Mouse (Mus musculus) testis, adult 2 months (tissue): ENCODE measurements at regions not wholly inside any gene's neighbourhood (a gene's known extent, or its start where the extent isn't known, plus 50 kb on each side); places are given as distances from the start of the nearest gene placed in this dataset.

ENCODE experiments used
- H3K27ac ChIP-seq: fragments of 200-500 bp; 2 replicates; pipeline ENCODE4 v1.5.1; 2012; ENCODE audit warnings: low read depth, low read length; ENCODE audit not compliant: control insufficient read depth, insufficient read depth
- H3K27me3 ChIP-seq: fragments of 200-500 bp; 2 replicates; pipeline ENCODE4 v1.6.1; 2012; ENCODE audit warnings: mild to moderate bottlenecking, low read length, moderate library complexity; ENCODE audit not compliant: control insufficient read depth, insufficient read depth
- H3K36me3 ChIP-seq: fragments of 200-500 bp; 2 replicates; pipeline ENCODE4 v1.6.1; 2012; ENCODE audit warnings: mild to moderate bottlenecking, low read length; ENCODE audit not compliant: control insufficient read depth, insufficient read depth
- H3K4me1 ChIP-seq: fragments of 200-500 bp; 2 replicates; pipeline ENCODE4 v1.6.1; 2012; ENCODE audit warnings: low read length; ENCODE audit not compliant: control insufficient read depth, insufficient read depth
- H3K4me3 ChIP-seq: fragments of 200-500 bp; 2 replicates; pipeline ENCODE4 v1.5.1; 2012; ENCODE audit warnings: low read depth, mild to moderate bottlenecking, low read length, moderate library complexity, mixed read lengths; ENCODE audit not compliant: control insufficient read depth
- CTCF ChIP-seq: fragments of 200-500 bp; IDR thresholded peaks from 2 replicates; pipeline ENCODE4 v1.5.1; 2012; ENCODE audit warnings: low read depth, mild to moderate bottlenecking, inconsistent platforms, low read length, moderate library complexity; ENCODE audit not compliant: control insufficient read depth, insufficient read depth, insufficient replicate concordance
- POLR2A ChIP-seq: fragments of 200-500 bp; IDR thresholded peaks from 2 replicates; pipeline ENCODE4 v1.6.1; 2012; ENCODE audit warnings: low read depth, mild to moderate bottlenecking, inconsistent platforms, low read length, moderate library complexity; ENCODE audit not compliant: control insufficient read depth

DNA sequence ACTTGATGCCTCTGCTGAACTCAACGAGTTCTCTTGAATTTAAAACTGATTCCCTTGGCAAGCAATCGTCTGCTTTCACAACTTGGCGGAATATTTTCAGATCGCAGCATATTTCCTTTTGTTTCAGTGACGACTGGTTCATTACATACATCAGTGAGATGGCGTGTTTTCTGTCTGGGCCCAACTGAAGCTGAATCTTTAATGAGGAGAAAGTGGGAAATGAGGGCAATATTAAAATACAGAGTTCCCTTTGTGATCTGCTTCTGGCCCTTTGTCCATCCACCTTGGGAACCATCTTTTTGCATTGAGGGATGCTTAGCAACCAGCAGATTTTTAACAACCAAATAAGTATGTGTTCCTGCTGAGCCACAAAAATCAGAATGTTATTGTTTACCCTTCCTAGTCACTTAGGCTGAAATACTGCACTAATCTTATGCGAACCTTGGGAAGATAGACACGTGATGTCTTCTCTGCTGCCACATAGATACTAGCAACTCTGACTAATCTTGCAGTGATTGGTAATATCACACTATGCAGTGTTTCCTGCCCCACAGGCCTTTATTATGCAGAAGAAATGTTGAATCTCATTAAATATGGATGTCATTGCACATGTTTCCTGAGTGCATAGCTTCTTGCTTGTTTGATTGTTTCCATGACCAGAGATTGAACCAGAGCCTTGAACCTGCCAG is 267.8 kb upstream of the Atp2b1 start:
- Histone ChIP-seq H3K36me3 (no peaks in the 10 kb centered on the region), H3K27ac (no peak overlapping the region), H3K27me3 (no peaks in the 10 kb centered on the region), H3K4me1 (no peaks in the 10 kb centered on the region), H3K4me3 (no peak overlapping the region)
- TF ChIP-seq CTCF (no peak), POLR2A (no peak)

- H3K27me3 ChIP-seq, result no peaks in the 10 kb centered on the region
- no peaks in the 10 kb centered on the region for H3K36me3 ChIP-seq
- H3K4me3 ChIP-seq, result no peak overlapping the region
- no peak for TF ChIP-seq CTCF
- TF ChIP-seq POLR2A, result no peak
- H3K4me1 ChIP-seq, result no peaks in the 10 kb centered on the region
- H3K27ac ChIP-seq, result no peak overlapping the region
Measured at GRCm38 (mm10) chr10:98648710-98649245, 265.4 kb upstream of the Atp2b1 start.

DNA sequence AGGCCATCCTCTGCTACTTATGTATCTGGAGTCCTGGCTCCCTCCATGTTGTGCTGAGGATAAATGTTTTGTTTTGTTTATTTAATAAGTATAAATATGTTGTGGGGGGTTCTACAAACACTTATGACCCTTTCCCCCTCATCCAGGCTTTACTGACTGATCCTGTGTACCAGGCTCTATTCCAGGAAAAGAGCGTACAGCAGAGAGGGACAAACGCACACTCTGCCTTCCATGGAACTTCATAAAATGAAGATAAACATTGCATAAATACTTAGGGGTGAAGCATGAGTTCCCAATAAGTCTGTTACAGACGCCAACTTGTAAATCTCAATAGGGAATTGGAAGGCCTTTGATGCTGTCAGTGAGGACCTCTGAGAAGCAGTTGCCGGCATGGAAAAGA is 263.7 kb upstream of the Atp2b1 start:
- no peak overlapping the region for H3K27ac ChIP-seq

GRCm38 (mm10) chr10:98651127-98651526 is 263.1 kb upstream of the Atp2b1 start:
- no peak for TF ChIP-seq CTCF
- TF ChIP-seq POLR2A, result no peak
- Histone ChIP-seq H3K4me1 (no peaks in the 10 kb centered on the region), H3K27ac (no peak overlapping the region), H3K4me3 (no peak overlapping the region), H3K27me3 (no peaks in the 10 kb centered on the region), H3K36me3 (no peaks in the 10 kb centered on the region)

More for the DNA sequence above, 263.7 kb upstream of the Atp2b1 start:
- Histone ChIP-seq H3K4me1 (no peaks in the 10 kb centered on the region), H3K36me3 (no peaks in the 10 kb centered on the region), H3K4me3 (no peak overlapping the region), H3K27me3 (no peaks in the 10 kb centered on the region)
- no peak for TF ChIP-seq POLR2A

DNA sequence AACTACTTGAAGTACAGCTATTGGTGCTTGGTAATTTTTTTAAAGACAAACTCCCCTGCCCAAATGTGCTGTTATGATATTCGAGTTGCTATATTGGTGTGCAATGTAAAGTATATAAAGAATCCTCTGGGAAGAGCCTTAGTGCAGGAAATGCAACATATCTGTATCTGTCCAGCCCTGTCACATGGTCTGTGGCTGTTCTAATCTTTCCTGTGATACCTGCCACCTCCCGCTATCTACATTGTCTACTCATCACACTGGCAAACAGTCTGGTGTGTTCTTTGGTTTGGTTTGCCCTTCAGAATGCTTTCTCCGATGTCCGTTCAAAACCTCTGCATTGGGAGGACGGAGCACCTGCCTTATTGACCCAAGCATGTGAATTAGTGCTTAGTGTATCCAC is 262.6 kb upstream of the Atp2b1 start:
- Histone ChIP-seq H3K36me3 (no peaks in the 10 kb centered on the region), H3K27ac (no peak overlapping the region), H3K4me3 (no peak overlapping the region), H3K4me1 (no peaks in the 10 kb centered on the region), H3K27me3 (no peaks in the 10 kb centered on the region)
- no peak for TF ChIP-seq CTCF
- TF ChIP-seq POLR2A, result no peak

GRCm38 (mm10) chr10:98652084-98652483 is 262.1 kb upstream of the Atp2b1 start:
- Histone ChIP-seq H3K4me1 (no peaks in the 10 kb centered on the region), H3K4me3 (no peak overlapping the region), H3K27me3 (no peaks in the 10 kb centered on the region), H3K27ac (no peak overlapping the region), H3K36me3 (no peaks in the 10 kb centered on the region)
- TF ChIP-seq CTCF (no peak), POLR2A (no peak)

- Histone ChIP-seq H3K27ac (0 out of 2 replicates have a peak overlapping the region, but pooled peaks have one; percentile 1), H3K36me3 (no peaks in the 10 kb centered on the region), H3K4me3 (no peak overlapping the region), H3K27me3 (no peaks in the 10 kb centered on the region), H3K4me1 (no peaks in the 10 kb centered on the region)
- TF ChIP-seq POLR2A, result no peak
- TF ChIP-seq CTCF, result no peak
Measured at GRCm38 (mm10) chr10:98660747-98661146, 253.5 kb upstream of the Atp2b1 start.
